Mouse (Mus musculus): ENCODE measurements around the gene Kif1b. TPM values are rescaled to one million over a fixed set of nuclear protein-coding genes. Genes with fewer than 3 reads are reported as not detected.

Gene Kif1b
- polyA plus RNA-seq, 1 experiment from 2014 or later, result 154 TPM

GRCm38 (mm10) chr4:149286287-149287137 lies 21.0 kb downstream of the Kif1b start:
- H3K36me3 ChIP-seq (replicated peaks), result peaks cover 16% of the 10 kb centered on the region; the same call in 1 of the 2 replicates
- peaks cover 12% of the 10 kb centered on the region for H3K4me1 ChIP-seq
- 83% methylated on average over 8 of the region's 8 CpGs for WGBS
- no peak overlapping the region for H3K4me3 ChIP-seq
- no peak overlapping the region for H3K9ac ChIP-seq
- H3K9me3 ChIP-seq, result no peaks in the 10 kb centered on the region
- H3K27ac ChIP-seq, result no peak overlapping the region
- no peak overlapping the region for H3K4me2 ChIP-seq
- 0 out of 2 replicates have a peak, but pooled peaks have one; percentile 37 for ATAC-seq (replicated peaks)
- H3K27me3 ChIP-seq (replicated peaks), result no peaks in the 10 kb centered on the region

DNA sequence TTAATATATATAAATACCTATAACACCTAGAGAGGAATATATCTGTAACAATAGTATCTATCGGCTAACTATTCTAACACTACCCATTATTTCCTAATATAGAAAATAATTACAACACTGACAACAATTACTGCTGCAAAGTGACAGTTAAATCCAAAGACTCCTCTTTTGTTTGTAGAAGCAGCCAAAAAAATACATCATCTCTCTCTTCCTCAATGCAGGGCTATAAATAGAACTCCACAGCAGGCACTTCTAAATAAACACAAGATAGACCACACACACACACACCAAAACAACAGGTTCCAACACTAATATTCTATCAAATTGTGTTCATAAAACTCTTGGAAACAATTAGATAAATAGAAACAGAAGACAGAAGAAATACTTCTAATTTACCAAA lies 21.8 kb downstream of the Kif1b start:
- Histone ChIP-seq H3K9me3 (no peaks in the 10 kb centered on the region), H3K4me1 (peaks cover 12% of the 10 kb centered on the region), H3K4me3 (no peak overlapping the region), H3K27me3 (replicated peaks) (no peaks in the 10 kb centered on the region), H3K4me2 (no peak overlapping the region), H3K36me3 (replicated peaks) (peaks cover 10% of the 10 kb centered on the region; the same call in 1 of the 2 replicates), H3K9ac (no peak overlapping the region), H3K27ac (no peak overlapping the region)
- 89% methylated on average over 1 of the region's 1 CpGs for WGBS
- ATAC-seq (replicated peaks), result no peak

DNA sequence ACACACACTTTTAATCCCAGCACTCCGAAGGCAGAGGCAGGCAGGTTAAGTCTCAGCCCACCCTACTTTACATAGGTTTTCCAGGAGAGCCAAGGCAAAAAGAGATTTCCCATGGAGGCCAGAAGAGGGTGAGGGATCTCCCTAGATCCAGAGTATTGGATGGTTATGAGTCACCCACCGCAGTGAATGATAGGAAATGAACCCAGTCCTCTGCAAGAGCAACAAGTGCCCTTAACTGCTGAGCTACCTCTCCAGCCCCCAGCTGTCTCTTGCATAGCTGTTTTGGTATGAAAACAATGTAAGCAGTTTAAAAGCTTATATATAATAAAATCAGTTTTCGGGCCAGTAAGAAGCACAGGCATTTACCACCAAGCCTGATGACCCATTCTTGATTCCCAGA lies 24.5 kb downstream of the Kif1b start:
- Histone ChIP-seq H3K9me3 (no peaks in the 10 kb centered on the region), H3K4me1 (peaks cover 24% of the 10 kb centered on the region), H3K36me3 (replicated peaks) (no peaks in the 10 kb centered on the region), H3K4me2 (no peak overlapping the region), H3K4me3 (no peak overlapping the region), H3K27ac (no peak overlapping the region), H3K27me3 (replicated peaks) (no peaks in the 10 kb centered on the region), H3K9ac (no peak overlapping the region)
- ATAC-seq (replicated peaks), result no peak
- WGBS, result 87% methylated on average over 3 of the region's 3 CpGs

- H3K9ac ChIP-seq, result no peak overlapping the region
- H3K27ac ChIP-seq, result no peak overlapping the region
- H3K36me3 ChIP-seq (replicated peaks), result no peaks in the 10 kb centered on the region
- no peaks in the 10 kb centered on the region for H3K27me3 ChIP-seq (replicated peaks)
- H3K9me3 ChIP-seq, result no peaks in the 10 kb centered on the region
- 66% methylated on average over 7 of the region's 7 CpGs for WGBS
- H3K4me2 ChIP-seq, result no peak overlapping the region
- ATAC-seq (replicated peaks), result no peak
- H3K4me3 ChIP-seq, result no peak overlapping the region
- H3K4me1 ChIP-seq, result peaks cover 32% of the 10 kb centered on the region
Observed at GRCm38 (mm10) chr4:149282025-149282738, 25.3 kb downstream of the Kif1b start.

GRCm38 (mm10) chr4:149277571-149277970 lies 29.9 kb downstream of the Kif1b start:
- Histone ChIP-seq H3K9ac (no peak overlapping the region), H3K27ac (peak overlapping the region; percentile 50), H3K27me3 (replicated peaks) (no peaks in the 10 kb centered on the region), H3K4me3 (no peak overlapping the region), H3K4me1 (peaks cover 26% of the 10 kb centered on the region), H3K36me3 (replicated peaks) (peaks cover 26% of the 10 kb centered on the region), H3K4me2 (peak overlapping the region; percentile 24), H3K9me3 (no peaks in the 10 kb centered on the region)
- 26% methylated on average over 4 of the region's 4 CpGs for WGBS
- ATAC-seq (replicated peaks), result peak; percentile 62

DNA sequence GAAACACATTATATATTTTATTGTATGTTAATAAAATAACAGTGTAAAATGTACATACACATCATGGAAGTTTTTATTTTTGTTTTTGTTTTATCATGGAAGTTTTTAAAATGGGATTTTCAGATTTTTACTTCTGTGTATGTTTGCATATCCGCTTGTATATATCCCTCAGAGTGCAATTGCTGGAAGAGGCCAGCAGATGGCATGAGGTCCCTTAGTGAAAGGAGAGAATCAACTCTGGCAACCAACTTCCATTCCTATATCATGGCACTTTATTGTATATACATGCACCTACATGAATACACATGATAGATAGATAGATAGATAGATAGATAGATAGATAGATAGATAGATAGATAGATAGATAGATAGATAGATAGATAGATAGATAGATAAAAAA lies 34.4 kb downstream of the Kif1b start:
- no peak overlapping the region for H3K4me3 ChIP-seq
- peaks cover 43% of the 10 kb centered on the region for H3K36me3 ChIP-seq (replicated peaks)
- H3K9me3 ChIP-seq, result no peaks in the 10 kb centered on the region
- no peaks in the 10 kb centered on the region for H3K27me3 ChIP-seq (replicated peaks)
- H3K27ac ChIP-seq, result no peak overlapping the region
- H3K4me2 ChIP-seq, result no peak overlapping the region
- no peak overlapping the region for H3K9ac ChIP-seq
- peaks cover 9% of the 10 kb centered on the region for H3K4me1 ChIP-seq
- 100% methylated on average over 1 of the region's 1 CpGs for WGBS
- no peak for ATAC-seq (replicated peaks)

DNA sequence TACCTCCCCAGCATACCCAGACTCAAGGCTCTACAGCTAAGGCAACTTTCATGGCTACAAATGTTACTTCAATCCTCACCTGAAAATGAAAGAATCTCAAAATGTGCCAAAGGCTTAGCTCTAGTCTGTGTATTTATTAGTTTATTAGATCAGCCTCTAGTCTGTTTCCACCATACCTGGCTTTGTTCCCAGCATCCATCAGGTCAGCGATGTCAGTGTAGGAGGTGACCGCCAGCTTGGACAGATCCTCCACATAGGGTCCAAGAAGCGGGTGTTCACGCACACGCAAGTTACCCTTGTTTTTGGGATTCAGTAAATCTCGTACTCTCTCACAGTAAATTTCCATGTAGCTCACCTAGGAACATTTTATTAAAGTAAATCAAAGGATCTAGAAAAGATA lies 37.0 kb downstream of the Kif1b start:
- Histone ChIP-seq H3K9ac (no peak overlapping the region), H3K4me3 (no peak overlapping the region), H3K27me3 (replicated peaks) (no peaks in the 10 kb centered on the region), H3K4me1 (no peaks in the 10 kb centered on the region), H3K4me2 (no peak overlapping the region), H3K9me3 (no peaks in the 10 kb centered on the region), H3K27ac (no peak overlapping the region), H3K36me3 (replicated peaks) (peaks cover 53% of the 10 kb centered on the region)
- 98% methylated on average over 6 of the region's 6 CpGs for WGBS
- ATAC-seq (replicated peaks), result no peak

GRCm38 (mm10) chr4:149269026-149269425 lies 38.5 kb downstream of the Kif1b start:
- H3K27me3 ChIP-seq (replicated peaks), result no peaks in the 10 kb centered on the region
- H3K9me3 ChIP-seq, result no peaks in the 10 kb centered on the region
- H3K4me2 ChIP-seq, result no peak overlapping the region
- H3K9ac ChIP-seq, result no peak overlapping the region
- no peak for ATAC-seq (replicated peaks)
- no peaks in the 10 kb centered on the region for H3K4me1 ChIP-seq
- WGBS, result 80% methylated on average over 4 of the region's 4 CpGs
- H3K27ac ChIP-seq, result no peak overlapping the region
- no peak overlapping the region for H3K4me3 ChIP-seq
- H3K36me3 ChIP-seq (replicated peaks), result peaks cover 44% of the 10 kb centered on the region

GRCm38 (mm10) chr4:149264895-149265294 lies 42.6 kb downstream of the Kif1b start:
- Histone ChIP-seq H3K4me1 (no peaks in the 10 kb centered on the region), H3K9me3 (no peaks in the 10 kb centered on the region), H3K36me3 (replicated peaks) (peaks cover 40% of the 10 kb centered on the region; the same call in 1 of the 2 replicates), H3K4me2 (no peak overlapping the region), H3K27ac (no peak overlapping the region), H3K4me3 (no peak overlapping the region), H3K27me3 (replicated peaks) (no peaks in the 10 kb centered on the region), H3K9ac (no peak overlapping the region)
- no peak for ATAC-seq (replicated peaks)
- WGBS, result 79% methylated on average over 2 of the region's 2 CpGs

GRCm38 (mm10) chr4:149263218-149263617 lies 44.3 kb downstream of the Kif1b start:
- no peak overlapping the region for H3K9ac ChIP-seq
- no peak overlapping the region for H3K4me3 ChIP-seq
- no peaks in the 10 kb centered on the region for H3K4me1 ChIP-seq
- peaks cover 36% of the 10 kb centered on the region; the same call in 1 of the 2 replicates for H3K36me3 ChIP-seq (replicated peaks)
- H3K9me3 ChIP-seq, result no peaks in the 10 kb centered on the region
- WGBS, result 93% methylated on average over 9 of the region's 9 CpGs
- no peaks in the 10 kb centered on the region for H3K27me3 ChIP-seq (replicated peaks)
- ATAC-seq (replicated peaks), result no peak
- H3K4me2 ChIP-seq, result no peak overlapping the region
- no peak overlapping the region for H3K27ac ChIP-seq

GRCm38 (mm10) chr4:149261466-149261865 lies 46.0 kb downstream of the Kif1b start:
- H3K9me3 ChIP-seq, result no peaks in the 10 kb centered on the region
- no peak overlapping the region for H3K27ac ChIP-seq
- ATAC-seq (replicated peaks), result no peak
- peaks cover 2% of the 10 kb centered on the region for H3K4me1 ChIP-seq
- H3K4me3 ChIP-seq, result no peak overlapping the region
- H3K9ac ChIP-seq, result no peak overlapping the region
- 61% methylated on average over 3 of the region's 3 CpGs for WGBS
- no peak overlapping the region for H3K4me2 ChIP-seq
- peaks cover 44% of the 10 kb centered on the region for H3K36me3 ChIP-seq (replicated peaks)
- H3K27me3 ChIP-seq (replicated peaks), result no peaks in the 10 kb centered on the region

- Histone ChIP-seq H3K4me3 (no peak overlapping the region), H3K4me2 (no peak overlapping the region), H3K9ac (no peak overlapping the region), H3K4me1 (peaks cover 7% of the 10 kb centered on the region), H3K27me3 (replicated peaks) (no peaks in the 10 kb centered on the region), H3K27ac (no peak overlapping the region), H3K9me3 (no peaks in the 10 kb centered on the region), H3K36me3 (replicated peaks) (peaks cover 44% of the 10 kb centered on the region)
- 90% methylated on average over 3 of the region's 3 CpGs for WGBS
- no peak for ATAC-seq (replicated peaks)
Observed at GRCm38 (mm10) chr4:149260911-149261310, 46.6 kb downstream of the Kif1b start.
